Mouse (Mus musculus) cortical plate, adult 2 months (tissue): Measurements from ENCODE around the gene Arid1b. TPM values are rescaled to one million over a fixed set of nuclear protein-coding genes. Genes with fewer than 3 reads are reported as not detected.

Source experiments
- H3K27ac ChIP-seq: fragments of 200-500 bp; 2 replicates; pipeline ENCODE4 v1.5.1; 2012; ENCODE audit warnings: low read length, control low read depth, inconsistent platforms; ENCODE audit not compliant: insufficient read depth
- H3K4me1 ChIP-seq: fragments of 200-500 bp; 2 replicates; pipeline ENCODE4 v1.6.1; 2011; ENCODE audit warnings: low read length; ENCODE audit not compliant: control insufficient read depth, insufficient read depth
- H3K4me3 ChIP-seq: fragments of 200-500 bp; 2 replicates; pipeline ENCODE4 v1.5.1; 2011; ENCODE audit warnings: mild to moderate bottlenecking, low read length, control low read depth; ENCODE audit not compliant: insufficient read depth
- CTCF ChIP-seq: fragments of 200-500 bp; IDR thresholded peaks from 2 replicates; pipeline ENCODE4 v1.5.1; 2011; ENCODE audit warnings: mild to moderate bottlenecking, control low read depth, low read length; ENCODE audit not compliant: insufficient read depth; ENCODE audit errors: extremely low read depth
- POLR2A ChIP-seq: fragments of 200-500 bp; IDR thresholded peaks from 2 replicates; pipeline ENCODE4 v1.6.1; 2011; ENCODE audit warnings: mild to moderate bottlenecking, low read length, control low read depth; ENCODE audit not compliant: insufficient read depth; ENCODE audit errors: extremely low read depth
- polyA plus RNA-seq: library from polyadenylated mRNA; depleted of rRNA; stranded (reverse); fragments of >200 nt; gene quantifications from 2 replicates; pipeline ENCODE4 v1.2.3, GENCODE M21; 2012

Gene Arid1b
- polyA plus RNA-seq, 1 experiment: 22.8 TPM

DNA sequence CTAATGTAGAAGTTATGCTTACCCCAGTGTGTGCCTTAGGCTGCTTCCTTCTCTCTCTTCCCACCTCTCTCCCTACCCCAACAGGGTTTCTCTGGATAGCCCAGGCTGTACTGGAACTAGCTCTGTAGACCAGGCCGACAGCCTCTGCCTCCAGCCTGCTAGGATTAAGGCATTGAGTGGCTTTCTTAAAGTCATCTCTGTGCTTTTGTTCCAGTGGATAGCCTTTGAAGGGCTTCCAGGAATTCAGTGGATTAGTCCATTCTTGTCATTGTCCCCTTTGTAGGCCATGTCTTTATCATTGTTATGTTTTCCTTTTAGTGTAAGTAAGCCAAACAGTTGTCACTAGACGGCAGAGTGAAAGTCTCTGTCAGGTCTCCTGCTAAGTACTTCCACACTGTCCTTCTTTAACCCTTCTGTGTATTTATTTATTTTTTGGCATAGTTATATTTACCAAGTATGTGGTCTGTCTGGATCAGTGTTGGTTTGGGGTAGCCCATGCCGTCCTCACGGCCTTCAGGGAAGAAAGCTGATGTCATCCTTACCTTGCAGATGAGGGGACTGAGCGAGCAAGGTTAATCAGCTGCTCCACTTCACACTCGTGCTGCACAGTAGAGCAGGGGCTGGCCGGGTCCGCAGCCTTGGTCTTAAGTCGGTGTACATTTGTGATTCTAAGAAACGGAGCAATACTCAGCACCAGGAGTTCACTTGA lies 58.1 kb downstream of the Arid1b start:
- Histone ChIP-seq H3K4me3 (no peak overlapping the region), H3K4me1 (peaks cover 11% of the 10 kb centered on the region), H3K27ac (no peak overlapping the region)
- TF ChIP-seq CTCF (no peak), POLR2A (no peak)

DNA sequence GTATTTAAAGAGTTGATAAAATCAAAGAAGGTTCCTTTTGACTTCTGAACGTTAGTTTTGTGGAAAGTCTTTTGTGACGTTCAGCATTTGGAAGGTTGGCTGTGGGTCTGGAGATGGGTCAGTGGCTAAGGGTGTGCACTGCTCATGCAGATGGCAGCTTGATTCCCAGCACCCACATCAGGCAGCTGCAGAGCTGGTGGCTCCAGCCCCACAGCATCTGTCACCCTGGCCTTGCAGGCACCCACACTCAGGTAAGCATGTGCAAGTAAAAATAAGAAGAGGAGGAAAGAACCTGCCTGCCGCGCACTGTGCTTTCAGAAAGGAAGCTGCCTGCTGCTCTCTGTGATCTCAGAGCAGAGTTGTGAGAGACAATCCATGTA lies 58.7 kb downstream of the Arid1b start:
- no peak for TF ChIP-seq POLR2A
- TF ChIP-seq CTCF: no peak

DNA sequence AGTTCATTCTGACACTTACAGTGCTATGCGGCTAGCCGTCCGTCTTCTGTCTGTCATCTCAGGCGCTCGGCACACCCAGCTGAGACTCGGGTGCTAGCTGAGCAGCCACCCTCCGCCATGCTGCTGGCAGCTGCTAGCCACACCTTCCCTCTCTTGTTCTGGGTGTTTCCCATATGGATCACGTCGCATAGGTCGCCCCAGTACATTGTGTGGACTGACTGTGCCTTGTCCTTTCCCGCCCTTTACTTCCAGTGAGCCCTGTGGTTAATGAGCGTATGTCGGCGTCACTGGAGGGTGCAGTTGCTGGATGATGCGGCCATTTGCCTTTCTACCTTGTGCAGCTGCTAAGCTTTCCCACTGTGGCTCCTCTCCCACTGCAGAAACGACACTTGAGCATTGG lies 59.1 kb downstream of the Arid1b start:
- Histone ChIP-seq H3K4me3 (no peak overlapping the region), H3K27ac (no peak overlapping the region), H3K4me1 (peaks cover 11% of the 10 kb centered on the region)
- no peak for TF ChIP-seq CTCF
- no peak for TF ChIP-seq POLR2A

More for the DNA sequence above, 58.7 kb downstream of the Arid1b start:
- Histone ChIP-seq H3K4me1 (peaks cover 11% of the 10 kb centered on the region), H3K4me3 (no peak overlapping the region), H3K27ac (no peak overlapping the region)

GRCm38 (mm10) chr17:5055412-5055811 lies 61.3 kb downstream of the Arid1b start:
- TF ChIP-seq CTCF (no peak), POLR2A (no peak)
- Histone ChIP-seq H3K27ac (no peak overlapping the region), H3K4me3 (no peak overlapping the region), H3K4me1 (peaks cover 18% of the 10 kb centered on the region)

GRCm38 (mm10) chr17:5056654-5057053 lies 62.5 kb downstream of the Arid1b start:
- TF ChIP-seq POLR2A (no peak), CTCF (no peak)
- Histone ChIP-seq H3K4me1 (peaks cover 19% of the 10 kb centered on the region), H3K4me3 (no peak overlapping the region), H3K27ac (no peak overlapping the region)

- Histone ChIP-seq H3K27ac (no peak overlapping the region), H3K4me1 (peaks cover 19% of the 10 kb centered on the region), H3K4me3 (no peak overlapping the region)
- TF ChIP-seq CTCF (no peak), POLR2A (no peak)
Observed at GRCm38 (mm10) chr17:5057286-5057685, 63.2 kb downstream of the Arid1b start.

- no peak overlapping the region for H3K4me3 ChIP-seq
- TF ChIP-seq POLR2A: no peak
- no peak for TF ChIP-seq CTCF
- peak overlapping the region; percentile 51 for H3K27ac ChIP-seq
- peaks cover 17% of the 10 kb centered on the region for H3K4me1 ChIP-seq
Observed at GRCm38 (mm10) chr17:5057944-5058720, 64.0 kb downstream of the Arid1b start.

DNA sequence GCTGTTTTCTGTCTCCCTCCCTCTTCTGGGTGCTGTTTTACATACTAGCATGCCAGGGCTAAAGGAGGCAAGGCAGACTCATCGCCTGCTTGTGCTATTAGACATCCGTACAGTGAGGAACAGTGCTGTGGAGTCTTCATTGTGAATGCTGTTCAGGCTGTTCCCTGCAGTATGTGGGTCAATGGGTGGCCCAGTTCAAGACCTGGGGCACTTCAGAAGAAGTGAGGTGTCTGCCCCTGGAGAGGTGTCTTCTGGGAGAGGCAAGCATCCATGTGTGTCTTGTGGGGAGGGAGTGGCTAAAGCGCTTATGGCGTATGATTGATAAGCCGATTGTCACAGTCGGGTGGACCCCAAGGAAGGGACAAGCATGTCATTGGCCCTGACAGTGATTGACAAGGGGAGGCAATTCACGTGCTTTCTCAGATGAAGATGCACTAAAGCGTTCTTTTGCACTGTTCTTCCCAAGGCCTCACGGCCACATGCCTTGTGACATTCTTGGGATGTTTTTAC lies 65.0 kb downstream of the Arid1b start:
- H3K27ac ChIP-seq: no peak overlapping the region
- TF ChIP-seq CTCF: no peak
- TF ChIP-seq POLR2A: no peak
- no peak overlapping the region for H3K4me3 ChIP-seq
- peaks cover 13% of the 10 kb centered on the region for H3K4me1 ChIP-seq

DNA sequence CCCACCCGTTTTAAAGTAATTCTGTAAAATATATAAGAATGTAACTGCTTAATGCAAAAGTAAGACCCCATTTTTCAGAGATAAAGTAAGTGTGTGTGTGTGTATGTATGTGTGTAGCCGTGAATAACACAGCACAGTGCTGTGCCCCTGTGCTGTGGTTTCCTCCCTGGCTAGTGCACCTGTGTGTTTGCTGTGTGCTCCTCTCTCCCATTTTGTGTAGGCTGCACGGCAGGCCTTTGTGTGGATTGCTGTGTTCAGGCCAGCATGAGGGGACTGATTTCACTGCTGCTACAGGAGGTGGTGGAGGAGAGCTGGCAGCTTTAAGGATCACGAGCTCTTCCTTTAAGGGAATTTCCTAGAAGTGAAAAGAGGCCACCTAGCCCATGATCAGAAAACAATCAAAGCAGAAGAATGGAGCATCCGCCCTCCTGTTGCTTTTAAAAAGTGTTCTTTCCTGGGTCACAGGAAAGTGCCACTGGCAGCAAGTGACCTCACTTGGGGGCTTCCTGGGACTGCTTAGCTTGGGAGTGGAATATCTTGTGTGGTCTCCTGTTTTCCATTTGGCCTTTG lies 66.5 kb downstream of the Arid1b start:
- no peak for TF ChIP-seq POLR2A
- no peak for TF ChIP-seq CTCF
- no peak overlapping the region for H3K27ac ChIP-seq
- no peak overlapping the region for H3K4me3 ChIP-seq
- peaks cover 15% of the 10 kb centered on the region for H3K4me1 ChIP-seq

DNA sequence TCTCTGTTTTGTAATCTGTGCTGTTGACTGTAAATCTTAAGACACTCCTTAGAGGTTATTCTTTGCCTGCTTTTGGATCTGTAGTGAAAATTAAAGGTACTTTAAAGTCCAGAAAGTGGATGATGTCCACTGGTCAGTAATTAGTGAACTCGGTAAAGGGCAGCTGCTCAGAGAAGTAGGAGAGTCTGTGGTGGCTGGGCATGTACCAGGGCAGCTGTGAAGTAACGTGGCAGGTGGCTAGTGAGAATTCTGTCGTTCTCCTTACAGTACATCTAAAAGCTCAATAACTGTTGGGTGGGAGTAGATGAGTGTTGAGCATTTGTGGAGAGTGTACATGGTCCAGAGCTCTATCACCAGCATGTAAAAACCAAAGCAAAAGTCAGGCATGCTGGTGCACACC lies 67.1 kb downstream of the Arid1b start:
- H3K4me3 ChIP-seq: no peak overlapping the region
- no peak overlapping the region for H3K27ac ChIP-seq
- TF ChIP-seq POLR2A: no peak
- TF ChIP-seq CTCF: no peak
- H3K4me1 ChIP-seq: peaks cover 15% of the 10 kb centered on the region
